Mouse (Mus musculus) midbrain, embryonic 12.5 days (tissue): ENCODE measurements at regions not wholly inside any gene's neighbourhood (a gene's known extent, or its start where the extent isn't known, plus 50 kb on each side); places are given as distances from the start of the nearest gene placed in this dataset.

Experiments
- ATAC-seq: fragments of 200-750 bp; cut with Nextera tagmentation; 2 replicates; pipeline ENCODE4 v1.8.0; 2017; ENCODE audit warnings: low read depth, moderate TSS enrichment, moderate library complexity; ENCODE audit not compliant: low FRiP score
- H3K27ac ChIP-seq: fragments of 300-500 bp; sonication (generic); replicated peaks from 2 replicates; pipeline ENCODE4 v1.5.1; 2016; ENCODE audit warnings: mild to moderate bottlenecking
- H3K27me3 ChIP-seq: fragments of 300-500 bp; sonication (generic); 2 replicates; pipeline ENCODE4 v1.6.1; 2016; ENCODE audit warnings: mild to moderate bottlenecking
- H3K36me3 ChIP-seq: fragments of 300-500 bp; sonication (generic); 2 replicates; pipeline ENCODE4 v1.6.1; 2016
- H3K4me1 ChIP-seq: fragments of 300-500 bp; sonication (generic); 2 replicates; pipeline ENCODE4 v1.6.1; 2016
- H3K4me2 ChIP-seq: fragments of 300-500 bp; sonication (generic); replicated peaks from 2 replicates; pipeline ENCODE4 v1.6.1; 2016; ENCODE audit warnings: mild to moderate bottlenecking, moderate library complexity
- H3K4me3 ChIP-seq: fragments of 300-500 bp; sonication (generic); 2 replicates; pipeline ENCODE4 v1.5.1; 2016; ENCODE audit warnings: mild to moderate bottlenecking
- H3K9ac ChIP-seq: fragments of 300-500 bp; sonication (generic); replicated peaks from 2 replicates; pipeline ENCODE4 v1.6.1; 2016; ENCODE audit warnings: mild to moderate bottlenecking, moderate library complexity
- H3K9me3 ChIP-seq: fragments of 300-500 bp; sonication (generic); 2 replicates; pipeline ENCODE4 v1.6.1; 2016; ENCODE audit warnings: mild to moderate bottlenecking
- WGBS: fragments of 180-500 bp; shearing (Covaris S2); methylation state at CpG from one replicate; pipeline ENCODE4 v1.1.7; 2016; 5-methylcytosine and 5-hydroxymethylcytosine counted together

GRCm38 (mm10) chr4:68312751-68313150 is 641.4 kb downstream of the Brinp1 start:
- Histone ChIP-seq H3K27ac (no peak overlapping the region), H3K9ac (no peak overlapping the region), H3K4me3 (no peak overlapping the region), H3K9me3 (no peaks in the 10 kb centered on the region), H3K27me3 (no peaks in the 10 kb centered on the region), H3K4me1 (no peaks in the 10 kb centered on the region), H3K4me2 (no peak overlapping the region), H3K36me3 (no peaks in the 10 kb centered on the region)
- ATAC-seq, result no peak
- 88% methylated on average over 4 of the region's 4 CpGs for WGBS

GRCm38 (mm10) chr4:68284845-68285244 is 669.4 kb downstream of the Brinp1 start:
- Histone ChIP-seq H3K4me1 (no peaks in the 10 kb centered on the region), H3K9ac (no peak overlapping the region), H3K9me3 (no peaks in the 10 kb centered on the region), H3K36me3 (no peaks in the 10 kb centered on the region), H3K27me3 (no peaks in the 10 kb centered on the region), H3K4me3 (no peak overlapping the region), H3K4me2 (no peak overlapping the region), H3K27ac (no peak overlapping the region)
- 83% methylated on average over 1 of the region's 1 CpGs for WGBS
- no peak for ATAC-seq

GRCm38 (mm10) chr4:68280903-68281302 is 673.3 kb downstream of the Brinp1 start:
- no peak for ATAC-seq
- Histone ChIP-seq H3K9me3 (no peaks in the 10 kb centered on the region), H3K9ac (no peak overlapping the region), H3K4me2 (no peak overlapping the region), H3K4me3 (no peak overlapping the region), H3K4me1 (no peaks in the 10 kb centered on the region), H3K36me3 (no peaks in the 10 kb centered on the region), H3K27ac (no peak overlapping the region), H3K27me3 (no peaks in the 10 kb centered on the region)
- WGBS, result 88% methylated on average over 1 of the region's 1 CpGs

GRCm38 (mm10) chr4:68275063-68275708 is 679.0 kb downstream of the Brinp1 start:
- Histone ChIP-seq H3K27me3 (no peaks in the 10 kb centered on the region), H3K4me1 (no peaks in the 10 kb centered on the region), H3K9ac (no peak overlapping the region), H3K4me3 (no peak overlapping the region), H3K36me3 (no peaks in the 10 kb centered on the region), H3K27ac (no peak overlapping the region), H3K9me3 (no peaks in the 10 kb centered on the region), H3K4me2 (no peak overlapping the region)
- WGBS, result 84% methylated on average over 3 of the region's 3 CpGs
- ATAC-seq, result no peak
